23 mouse cellular contexts compared by ENCODE assay signal in genomic region chr2:135051540-135052288, GRCm38 (mm10).
DNase-seq lines count a peak whose midpoint lies in the region; ATAC-seq and TF ChIP-seq lines count a peak whose summit lies in the region.
"Had no signal": no experiment of that assay in that cellular context is flagged by ENCODE, and none has a peak within 500 bp of the region (broad histone marks: within the 10 kb centered on the region; RNA-seq: fewer than 3 reads in every experiment).

No protein-coding gene starts in this region.

- H3K4me3 ChIP-seq in heart, embryonic 14.5 days (ENCODE audit: control insufficient read depth in 1 of 2, insufficient read depth in 1 of 2, low read depth in 1 of 2, low read length in 2 of 2), result no peak overlapping the region
- H3K4me3 ChIP-seq in heart, embryonic 10.5 days, result no peak overlapping the region
- H3K4me3 ChIP-seq in kidney, postnatal 0 days (replicated peaks; ENCODE audit: low read depth, low read length), result no peak overlapping the region
- H3K4me3 ChIP-seq in hindbrain, embryonic 12.5 days, result no peak overlapping the region
- H3K4me3 ChIP-seq: embryonic facial prominence, embryonic 10.5 days; left cerebral cortex, adult 2 months; limb, embryonic 15.5 days; midbrain, embryonic 13.5 days; neural tube, embryonic 13.5 days had no signal

- no peak overlapping the region for H3K4me2 ChIP-seq in heart, embryonic 14.5 days (ENCODE audit: low read length)
- no peak overlapping the region for H3K4me2 ChIP-seq in kidney, postnatal 0 days (ENCODE audit: low read length)
- no peak overlapping the region for H3K4me2 ChIP-seq in hindbrain, embryonic 12.5 days (replicated peaks)
- H3K4me2 ChIP-seq: limb, embryonic 15.5 days; lung, embryonic 14.5 days; midbrain, embryonic 13.5 days; neural tube, embryonic 13.5 days had no signal

- TF ChIP-seq CTCF in kidney, postnatal 0 days (IDR thresholded peaks at IDR 0.05; ENCODE audit: low read depth), result no peak

- DNase-seq in heart, embryonic 10.5 days (ENCODE audit: low spot score), result no peak
- peak; percentile 22 for DNase-seq in kidney, postnatal 0 days (ENCODE audit: low spot score)
- DNase-seq in kidney, postnatal 25 days, result no peak
- peak; percentile 16 for DNase-seq in adrenal gland, postnatal 10 days
- DNase-seq in thymus, postnatal 10 days (ENCODE audit: low spot score in 2 of 2), result no peak
- DNase-seq: cerebellum, adult 11-12 months; cerebellum, postnatal 10 days; gastrocnemius, postnatal 14 days; heart, adult 11 months; heart, postnatal 10 days; left cerebral cortex, postnatal 4 days; lung, embryonic 14.5 days; thymus, postnatal 25 days had no signal

- H3K9ac ChIP-seq in heart, embryonic 14.5 days (ENCODE audit: low read length), result no peak overlapping the region
- H3K9ac ChIP-seq in kidney, postnatal 0 days (ENCODE audit: low read depth, low read length), result no peak overlapping the region
- no peak overlapping the region for H3K9ac ChIP-seq in hindbrain, embryonic 12.5 days
- H3K9ac ChIP-seq: limb, embryonic 15.5 days; liver, embryonic 14.5 days; lung, embryonic 14.5 days; midbrain, embryonic 13.5 days; neural tube, embryonic 13.5 days had no signal

- H3K36me3 ChIP-seq in heart, embryonic 14.5 days (ENCODE audit: control insufficient read depth, insufficient read depth, low read length), result no peaks in the 10 kb centered on the region
- no peaks in the 10 kb centered on the region for H3K36me3 ChIP-seq in heart, embryonic 10.5 days
- H3K36me3 ChIP-seq in kidney, postnatal 0 days (ENCODE audit: insufficient read depth, low read length), result no peaks in the 10 kb centered on the region
- H3K36me3 ChIP-seq in hindbrain, embryonic 12.5 days, result no peaks in the 10 kb centered on the region
- H3K36me3 ChIP-seq: embryonic facial prominence, embryonic 10.5 days; limb, embryonic 15.5 days; midbrain, embryonic 13.5 days; neural tube, embryonic 13.5 days had no signal

- peak overlapping the region; percentile 8 to 51; a peak in 2 of 4 replicates for H3K27ac ChIP-seq in heart, embryonic 14.5 days (replicated peaks in 1 of 2; ENCODE audit: control insufficient read depth in 1 of 2, insufficient read depth in 1 of 2, low read depth in 2 of 2, low read length in 2 of 2)
- no peak overlapping the region for H3K27ac ChIP-seq in heart, embryonic 10.5 days
- no peak overlapping the region for H3K27ac ChIP-seq in kidney, postnatal 0 days
- H3K27ac ChIP-seq in hindbrain, embryonic 12.5 days, result no peak overlapping the region
- H3K27ac ChIP-seq: embryonic facial prominence, embryonic 10.5 days; left cerebral cortex, adult 2 months; limb, embryonic 15.5 days; liver, embryonic 14.5 days; midbrain, embryonic 13.5 days; neural tube, embryonic 13.5 days had no signal

- peaks cover 0 to 10% of the 10 kb centered on the region in 2 experiments; a peak in 2 of 4 replicates for H3K4me1 ChIP-seq in heart, embryonic 14.5 days (ENCODE audit: control insufficient read depth in 2 of 2, insufficient read depth in 2 of 2, low read length in 2 of 2)
- H3K4me1 ChIP-seq in heart, embryonic 10.5 days, result no peaks in the 10 kb centered on the region
- H3K4me1 ChIP-seq in kidney, postnatal 0 days (replicated peaks; ENCODE audit: insufficient read depth, low read length), result no peaks in the 10 kb centered on the region
- no peaks in the 10 kb centered on the region for H3K4me1 ChIP-seq in hindbrain, embryonic 12.5 days
- H3K4me1 ChIP-seq: embryonic facial prominence, embryonic 10.5 days; limb, embryonic 15.5 days; midbrain, embryonic 13.5 days had no signal

- no peaks in the 10 kb centered on the region for H3K9me3 ChIP-seq in heart, embryonic 14.5 days (ENCODE audit: control insufficient read depth, low read length)
- no peaks in the 10 kb centered on the region for H3K9me3 ChIP-seq in heart, embryonic 10.5 days
- no peaks in the 10 kb centered on the region for H3K9me3 ChIP-seq in kidney, postnatal 0 days (replicated peaks; ENCODE audit: low read length)
- H3K9me3 ChIP-seq in hindbrain, embryonic 12.5 days (replicated peaks), result no peaks in the 10 kb centered on the region
- H3K9me3 ChIP-seq: embryonic facial prominence, embryonic 10.5 days; limb, embryonic 15.5 days; midbrain, embryonic 13.5 days; neural tube, embryonic 13.5 days had no signal

- no peaks in the 10 kb centered on the region for H3K27me3 ChIP-seq in heart, embryonic 14.5 days (ENCODE audit: control insufficient read depth, insufficient read depth, low read length)
- no peaks in the 10 kb centered on the region for H3K27me3 ChIP-seq in heart, embryonic 10.5 days (ENCODE audit: insufficient read depth, poor library complexity, severe bottlenecking)
- no peaks in the 10 kb centered on the region for H3K27me3 ChIP-seq in kidney, postnatal 0 days (ENCODE audit: insufficient read depth, low read length)
- no peaks in the 10 kb centered on the region for H3K27me3 ChIP-seq in hindbrain, embryonic 12.5 days
- H3K27me3 ChIP-seq: limb, embryonic 15.5 days; midbrain, embryonic 13.5 days; neural tube, embryonic 13.5 days had no signal

- 22% methylated on average over 4 of the region's 4 CpGs for WGBS in heart, embryonic 14.5 days
- 43% methylated on average over 4 of the region's 4 CpGs for WGBS in heart, embryonic 10.5 days
- 55% methylated on average over 4 of the region's 4 CpGs for WGBS in kidney, postnatal 0 days
- 80% methylated on average over 4 of the region's 4 CpGs for WGBS in hindbrain, embryonic 12.5 days

- no peak for ATAC-seq in heart, embryonic 14.5 days (ENCODE audit: insufficient number of reproducible peaks, insufficient read depth, low FRiP score, low read depth)
- no peak for ATAC-seq in kidney, postnatal 0 days (replicated peaks; ENCODE audit: low FRiP score, low read depth)
- no peak for ATAC-seq in hindbrain, embryonic 12.5 days (ENCODE audit: low FRiP score)
- ATAC-seq: forebrain, embryonic 16.5 days; intestine, postnatal 0 days; midbrain, embryonic 13.5 days had no signal

Comparison
In these comparisons a context has a peak if more than half of its experiments do, and no peak if none do; other contexts are left out.
1. H3K27ac ChIP-seq: peak in heart, embryonic 14.5 days (2 of 2); none in heart, embryonic 10.5 days (single experiment), kidney, postnatal 0 days (single experiment) and hindbrain, embryonic 12.5 days (single experiment).
2. DNase-seq: peak in kidney, postnatal 0 days (single experiment) and adrenal gland, postnatal 10 days (single experiment); none in heart, embryonic 10.5 days (single experiment), kidney, postnatal 25 days (0 of 2) and thymus, postnatal 10 days (0 of 2).